Mouse (Mus musculus) liver, embryonic 15.5 days (tissue): ENCODE measurements around the gene Prkn. TPM values are rescaled to one million over a fixed set of nuclear protein-coding genes. Genes with fewer than 3 reads are reported as not detected.

Experiments used
- ATAC-seq: fragments of 200-750 bp; cut with Nextera tagmentation; 2 replicates; pipeline ENCODE4 v1.8.0; 2017; ENCODE audit warnings: moderate number of reproducible peaks, mild to moderate bottlenecking, moderate library complexity; ENCODE audit not compliant: insufficient read depth
- H3K27ac ChIP-seq: fragments of 300-500 bp; sonication (generic); replicated peaks from 2 replicates; pipeline ENCODE4 v1.5.1; 2015; ENCODE audit warnings: mild to moderate bottlenecking, inconsistent platforms
- H3K27me3 ChIP-seq: fragments of 300-500 bp; sonication (generic); 2 replicates; pipeline ENCODE4 v1.6.1; 2015; ENCODE audit warnings: mild to moderate bottlenecking, inconsistent platforms
- H3K36me3 ChIP-seq: fragments of 300-500 bp; sonication (generic); replicated peaks from 2 replicates; pipeline ENCODE4 v1.6.1; 2015; ENCODE audit warnings: moderate library complexity, mild to moderate bottlenecking, inconsistent platforms
- H3K4me1 ChIP-seq: fragments of 300-500 bp; sonication (generic); replicated peaks from 2 replicates; pipeline ENCODE4 v1.6.1; 2015; ENCODE audit warnings: inconsistent platforms
- H3K4me2 ChIP-seq: fragments of 300-500 bp; sonication (generic); 2 replicates; pipeline ENCODE4 v1.6.1; 2015; ENCODE audit warnings: moderate library complexity, mild to moderate bottlenecking, inconsistent platforms
- H3K4me3 ChIP-seq: fragments of 300-500 bp; sonication (generic); replicated peaks from 2 replicates; pipeline ENCODE4 v1.5.1; 2015; ENCODE audit warnings: mild to moderate bottlenecking, inconsistent platforms
- H3K9ac ChIP-seq: fragments of 300-500 bp; sonication (generic); 2 replicates; pipeline ENCODE4 v1.6.1; 2015; ENCODE audit warnings: moderate library complexity, mild to moderate bottlenecking, inconsistent platforms
- H3K9me3 ChIP-seq: fragments of 300-500 bp; sonication (generic); replicated peaks from 2 replicates; pipeline ENCODE4 v1.6.1; 2016; ENCODE audit warnings: inconsistent platforms
- WGBS: fragments of 180-500 bp; shearing (Covaris S2); methylation state at CpG from one replicate; pipeline ENCODE4 v1.1.7; 2015; ENCODE audit warnings: mixed read lengths; ENCODE audit not compliant: insufficient replicate concordance; 5-methylcytosine and 5-hydroxymethylcytosine counted together
- polyA plus RNA-seq: library from polyadenylated mRNA; unstranded; fragments of >200 nt; fragmentation: Nextera tagmentation; extraction: Ambion mirVana; gene quantifications from 2 replicates; pipeline ENCODE4 v1.2.1, GENCODE M21; 2015

Prkn gene
- polyA plus RNA-seq, 1 experiment from 2014 or later, result 0.38 TPM

DNA sequence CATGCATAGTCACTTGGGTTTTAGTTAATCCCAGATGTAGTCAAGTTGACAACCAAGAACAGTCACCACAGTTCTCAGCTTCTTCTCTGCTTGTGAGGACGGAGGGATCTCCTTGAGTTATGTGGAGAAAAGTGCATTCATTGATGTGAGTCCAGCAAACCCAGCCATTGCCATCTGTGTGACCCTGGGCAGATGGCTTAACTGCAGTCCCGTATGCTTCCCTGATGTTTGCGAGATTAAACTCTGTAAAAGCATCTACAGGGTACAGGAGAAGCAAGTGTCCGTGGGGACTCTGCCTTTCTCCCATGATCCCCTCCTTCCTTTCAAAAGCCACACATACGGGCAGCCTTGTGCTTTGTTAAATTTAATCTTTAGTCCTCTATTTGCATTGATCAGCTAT lies 157.1 kb downstream of the Prkn start:
- Histone ChIP-seq H3K4me3 (no peak overlapping the region), H3K9me3 (no peaks in the 10 kb centered on the region), H3K9ac (no peak overlapping the region), H3K27ac (no peak overlapping the region), H3K27me3 (no peaks in the 10 kb centered on the region), H3K36me3 (no peaks in the 10 kb centered on the region), H3K4me2 (no peak overlapping the region), H3K4me1 (no peaks in the 10 kb centered on the region)
- no peak for ATAC-seq
- 53% methylated on average over 5 of the region's 5 CpGs for WGBS

DNA sequence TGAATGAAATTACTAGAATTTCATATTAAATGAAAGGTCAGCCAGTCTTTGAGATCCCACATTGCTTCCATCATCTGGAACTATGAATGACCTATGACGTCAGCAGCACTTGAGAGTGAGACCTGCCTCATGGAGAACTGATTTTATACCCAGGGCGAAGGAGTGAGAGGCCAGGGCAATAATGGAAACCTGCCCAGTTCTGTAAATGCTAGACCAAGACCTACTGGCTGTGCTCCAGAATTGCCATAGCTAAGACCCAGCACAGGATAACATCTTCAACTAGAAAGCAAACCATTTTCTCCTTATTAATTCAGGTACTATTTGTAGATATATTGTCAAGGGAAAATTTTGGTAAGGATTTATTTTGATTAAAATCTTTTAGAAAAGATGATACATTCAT lies 183.2 kb downstream of the Prkn start:
- Histone ChIP-seq H3K9ac (no peak overlapping the region), H3K9me3 (no peaks in the 10 kb centered on the region), H3K27ac (no peak overlapping the region), H3K27me3 (no peaks in the 10 kb centered on the region), H3K4me1 (no peaks in the 10 kb centered on the region), H3K4me3 (no peak overlapping the region), H3K4me2 (no peak overlapping the region), H3K36me3 (no peaks in the 10 kb centered on the region)
- WGBS, result 53% methylated on average over 2 of the region's 2 CpGs
- ATAC-seq, result no peak

DNA sequence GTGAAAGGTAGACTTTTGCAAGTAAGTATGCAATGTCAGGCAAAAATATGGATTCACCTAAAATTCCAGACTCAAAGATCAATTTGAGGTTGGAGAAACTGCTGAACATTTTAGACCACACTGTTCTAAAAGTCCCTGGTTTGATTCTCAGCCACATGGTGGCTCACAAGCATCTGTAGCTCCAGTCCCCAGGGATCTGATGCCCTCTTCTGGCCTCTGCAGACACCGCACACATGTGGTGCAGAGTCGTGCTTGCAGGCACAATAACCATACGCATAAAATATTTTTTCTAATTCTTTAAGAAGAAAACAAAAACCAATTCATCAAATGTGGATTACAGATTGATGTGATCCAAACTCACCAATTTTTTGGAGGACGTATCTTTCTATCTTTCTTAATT lies 189.2 kb downstream of the Prkn start:
- Histone ChIP-seq H3K9me3 (no peaks in the 10 kb centered on the region), H3K4me3 (no peak overlapping the region), H3K9ac (no peak overlapping the region), H3K27ac (no peak overlapping the region), H3K36me3 (no peaks in the 10 kb centered on the region), H3K4me2 (no peak overlapping the region), H3K4me1 (no peaks in the 10 kb centered on the region), H3K27me3 (no peaks in the 10 kb centered on the region)
- WGBS, result 80% methylated on average over 4 of the region's 4 CpGs
- ATAC-seq, result no peak

DNA sequence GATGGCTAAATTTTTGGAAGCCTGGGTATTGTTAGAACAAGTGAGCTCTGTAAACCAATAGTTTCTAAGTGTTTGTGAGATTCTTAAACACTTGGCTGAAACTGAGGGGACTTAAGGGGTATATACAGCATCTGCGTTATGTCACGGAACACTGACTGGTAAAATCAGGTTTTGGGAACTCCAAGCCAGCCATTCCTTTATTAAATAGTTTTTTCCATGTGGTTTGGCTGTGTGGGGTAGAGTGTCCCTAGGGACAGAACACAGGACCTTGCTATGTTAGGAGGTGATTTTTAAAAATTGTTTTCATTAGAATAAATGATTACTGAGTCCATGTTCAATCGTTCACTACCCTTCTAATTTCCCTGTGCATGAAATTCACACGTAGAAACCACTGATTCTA lies 190.8 kb downstream of the Prkn start:
- no peak overlapping the region for H3K9ac ChIP-seq
- H3K4me2 ChIP-seq, result no peak overlapping the region
- no peak for ATAC-seq
- H3K27ac ChIP-seq, result no peak overlapping the region
- H3K4me1 ChIP-seq, result no peaks in the 10 kb centered on the region
- H3K4me3 ChIP-seq, result no peak overlapping the region
- H3K27me3 ChIP-seq, result no peaks in the 10 kb centered on the region
- H3K36me3 ChIP-seq, result no peaks in the 10 kb centered on the region
- 71% methylated on average over 4 of the region's 4 CpGs for WGBS
- no peaks in the 10 kb centered on the region for H3K9me3 ChIP-seq

DNA sequence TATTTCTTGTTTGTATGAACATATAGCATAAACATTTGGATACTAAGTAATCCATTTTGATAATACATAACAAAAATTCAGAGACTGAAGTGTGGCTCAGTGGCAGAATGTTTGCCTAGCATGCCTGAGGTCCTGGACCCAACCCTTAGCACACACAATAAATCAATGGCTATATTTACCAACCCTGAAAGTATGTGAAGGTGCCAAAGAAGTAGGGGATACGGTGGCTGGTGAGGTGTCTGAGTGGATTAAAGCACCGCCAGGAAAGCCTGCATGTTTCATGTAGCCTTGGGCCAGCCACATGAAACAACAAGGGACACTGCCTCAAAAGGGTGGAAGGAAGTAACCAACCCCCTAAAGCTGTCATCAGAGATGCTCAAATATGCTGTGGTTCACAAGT lies 192.2 kb downstream of the Prkn start:
- 62% methylated on average over 2 of the region's 2 CpGs for whole genome bisulfite sequencing
- H3K4me3 ChIP-seq, result no peak overlapping the region
- no peak for ATAC-seq
- no peaks in the 10 kb centered on the region for H3K9me3 ChIP-seq
- no peak overlapping the region for H3K9ac ChIP-seq
- no peak overlapping the region for H3K4me2 ChIP-seq
- no peak overlapping the region for H3K27ac ChIP-seq
- H3K36me3 ChIP-seq, result no peaks in the 10 kb centered on the region
- H3K27me3 ChIP-seq, result no peaks in the 10 kb centered on the region
- no peaks in the 10 kb centered on the region for H3K4me1 ChIP-seq

DNA sequence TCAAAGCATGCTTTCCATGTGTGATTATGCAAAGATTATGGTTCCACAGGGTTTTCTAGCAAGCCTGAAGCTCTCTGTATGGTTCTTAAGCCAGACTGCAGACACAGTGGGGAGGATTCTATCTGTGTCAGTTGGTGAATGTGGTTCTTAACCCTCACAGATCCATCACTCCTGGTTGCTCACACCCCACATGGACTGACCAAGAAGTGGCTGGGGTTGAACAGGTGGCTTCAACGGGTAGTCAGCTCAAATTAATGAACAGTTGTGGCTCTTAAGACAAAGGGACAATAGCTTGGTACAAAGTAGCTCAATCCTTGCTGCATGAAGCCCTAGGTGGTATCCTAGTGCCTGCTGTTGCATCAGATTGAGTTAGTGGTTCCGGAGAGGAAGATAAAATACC lies 193.4 kb downstream of the Prkn start:
- ATAC-seq, result no peak
- WGBS, result 41% methylated on average over 2 of the region's 2 CpGs
- Histone ChIP-seq H3K4me1 (no peaks in the 10 kb centered on the region), H3K4me3 (no peak overlapping the region), H3K36me3 (no peaks in the 10 kb centered on the region), H3K4me2 (no peak overlapping the region), H3K9me3 (no peaks in the 10 kb centered on the region), H3K27ac (no peak overlapping the region), H3K9ac (no peak overlapping the region), H3K27me3 (no peaks in the 10 kb centered on the region)

DNA sequence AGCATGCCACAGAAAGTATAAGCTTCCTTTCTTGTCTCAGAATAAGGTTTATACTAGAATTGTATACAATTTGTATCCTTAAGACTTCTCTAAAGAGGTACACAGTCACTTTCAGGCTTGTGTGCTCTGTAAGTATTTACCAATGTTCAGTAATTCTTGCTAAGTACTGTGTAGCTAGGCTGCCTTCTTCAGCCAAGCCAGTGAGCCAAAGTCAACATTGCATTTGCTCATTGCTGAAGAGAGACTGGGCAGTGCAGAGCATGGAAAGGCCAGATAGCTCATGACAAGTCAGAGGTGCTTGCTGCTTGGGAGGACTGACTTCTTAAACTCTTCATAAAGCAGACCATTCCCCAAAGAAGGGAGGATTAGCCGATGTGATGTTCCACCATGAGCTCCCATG lies 198.1 kb downstream of the Prkn start:
- Histone ChIP-seq H3K36me3 (no peaks in the 10 kb centered on the region), H3K4me2 (no peak overlapping the region), H3K27ac (no peak overlapping the region), H3K9ac (no peak overlapping the region), H3K27me3 (no peaks in the 10 kb centered on the region), H3K4me1 (no peaks in the 10 kb centered on the region), H3K4me3 (no peak overlapping the region), H3K9me3 (no peaks in the 10 kb centered on the region)
- WGBS, result 68% methylated on average over 1 of the region's 1 CpGs
- ATAC-seq, result no peak

DNA sequence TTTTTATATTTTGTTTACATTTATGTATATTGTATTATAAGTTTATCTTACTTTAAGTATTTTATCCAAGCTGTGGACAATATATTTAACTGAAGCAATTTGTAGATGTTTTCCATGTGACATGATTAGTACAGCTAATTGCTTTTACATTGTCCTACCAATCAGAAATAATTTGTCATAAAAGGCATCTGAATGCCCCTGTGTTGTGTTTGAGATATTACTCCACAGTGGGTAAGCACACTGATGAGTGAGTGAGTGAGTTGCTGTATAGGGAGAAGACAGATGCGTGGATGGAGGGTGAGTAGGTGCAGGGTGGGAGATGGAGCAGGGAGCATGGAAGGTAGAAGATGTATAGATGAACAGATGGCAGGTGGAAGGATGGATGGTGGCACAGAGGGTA lies 218.8 kb downstream of the Prkn start:
- Histone ChIP-seq H3K9ac (no peak overlapping the region), H3K4me3 (no peak overlapping the region), H3K27me3 (no peaks in the 10 kb centered on the region), H3K4me2 (no peak overlapping the region), H3K36me3 (no peaks in the 10 kb centered on the region), H3K27ac (no peak overlapping the region), H3K4me1 (no peaks in the 10 kb centered on the region), H3K9me3 (no peaks in the 10 kb centered on the region)
- ATAC-seq, result no peak
- WGBS, result 50% methylated on average over 1 of the region's 1 CpGs

DNA sequence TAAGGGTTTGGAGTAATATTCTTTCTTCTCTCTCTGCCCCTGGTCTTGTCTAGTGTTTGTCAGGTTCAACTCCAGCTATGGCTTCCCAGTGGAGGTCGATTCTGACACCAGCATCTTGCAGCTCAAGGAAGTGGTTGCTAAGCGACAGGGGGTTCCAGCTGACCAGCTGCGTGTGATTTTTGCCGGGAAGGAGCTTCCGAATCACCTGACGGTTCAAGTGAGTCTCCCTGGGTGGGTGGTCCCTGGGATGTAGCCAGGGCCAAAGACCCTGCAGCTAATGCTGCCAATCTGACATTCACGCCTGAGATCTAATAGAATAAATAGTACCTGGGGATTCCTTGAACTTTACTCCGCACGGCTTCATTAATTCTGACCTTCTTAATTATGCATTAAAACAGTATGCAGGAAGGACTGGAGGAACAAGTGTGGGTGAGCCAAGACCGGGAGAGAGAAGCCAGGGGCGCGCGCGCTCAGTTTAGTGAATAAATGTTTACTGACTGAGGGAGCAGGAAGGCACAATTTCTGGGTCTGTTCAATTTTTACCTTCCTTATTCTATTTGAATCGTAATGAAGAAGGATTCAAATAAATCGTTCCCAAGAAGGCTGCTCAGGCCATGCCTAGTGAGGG lies 227.0 kb downstream of the Prkn start:
- no peaks in the 10 kb centered on the region for H3K4me1 ChIP-seq
- ATAC-seq, result no peak
- no peaks in the 10 kb centered on the region for H3K36me3 ChIP-seq
- H3K27ac ChIP-seq, result no peak overlapping the region
- H3K9ac ChIP-seq, result no peak overlapping the region
- no peaks in the 10 kb centered on the region for H3K9me3 ChIP-seq
- 0 out of 2 replicates have a peak, but pooled peaks cover 3% of the 10 kb centered on the region for H3K27me3 ChIP-seq
- WGBS, result 19% methylated on average over 16 of the region's 16 CpGs
- no peak overlapping the region for H3K4me3 ChIP-seq
- H3K4me2 ChIP-seq, result no peak overlapping the region

DNA sequence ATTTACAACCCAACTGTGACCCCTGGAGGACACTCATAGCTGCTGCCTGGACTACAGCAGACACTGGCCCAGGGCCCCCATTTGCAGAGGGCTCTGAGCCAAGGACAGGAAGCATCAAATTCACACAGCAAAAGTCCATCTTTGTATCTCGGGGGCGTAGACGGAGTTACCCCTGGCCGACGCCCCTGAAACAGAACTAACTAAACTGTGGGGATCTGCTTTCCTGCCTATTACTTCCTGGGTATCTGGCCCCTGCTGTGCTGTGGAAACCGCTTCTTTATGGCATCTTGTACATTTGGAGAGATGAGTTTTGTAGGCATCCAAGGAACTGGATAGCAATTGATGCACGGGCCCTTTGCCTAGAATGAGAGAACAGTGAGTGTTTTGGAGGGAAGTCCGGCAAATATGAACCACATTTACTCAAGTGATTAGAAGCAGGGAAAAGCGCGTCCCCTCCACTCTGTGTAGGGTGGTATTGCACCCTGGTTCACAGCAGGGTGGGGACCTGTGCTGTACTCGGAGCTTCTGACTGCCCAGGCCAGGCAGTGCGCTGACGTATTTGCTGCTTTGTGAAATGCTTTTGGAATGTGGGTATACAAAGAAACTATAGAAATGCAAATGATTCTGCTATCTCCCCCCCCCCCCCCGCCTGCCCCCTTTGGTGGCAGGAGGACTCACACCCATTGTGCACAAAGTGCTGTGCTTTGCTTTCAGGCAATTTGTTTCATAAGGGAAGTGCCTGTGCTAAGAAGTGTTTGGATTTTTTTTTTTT lies 227.7 kb downstream of the Prkn start:
- Histone ChIP-seq H3K9ac (no peak overlapping the region), H3K36me3 (no peaks in the 10 kb centered on the region), H3K4me3 (no peak overlapping the region), H3K4me1 (no peaks in the 10 kb centered on the region), H3K27ac (no peak overlapping the region), H3K27me3 (0 out of 2 replicates have a peak, but pooled peaks cover 3% of the 10 kb centered on the region), H3K9me3 (no peaks in the 10 kb centered on the region), H3K4me2 (no peak overlapping the region)
- no peak for ATAC-seq
- WGBS, result 16% methylated on average over 14 of the region's 14 CpGs

DNA sequence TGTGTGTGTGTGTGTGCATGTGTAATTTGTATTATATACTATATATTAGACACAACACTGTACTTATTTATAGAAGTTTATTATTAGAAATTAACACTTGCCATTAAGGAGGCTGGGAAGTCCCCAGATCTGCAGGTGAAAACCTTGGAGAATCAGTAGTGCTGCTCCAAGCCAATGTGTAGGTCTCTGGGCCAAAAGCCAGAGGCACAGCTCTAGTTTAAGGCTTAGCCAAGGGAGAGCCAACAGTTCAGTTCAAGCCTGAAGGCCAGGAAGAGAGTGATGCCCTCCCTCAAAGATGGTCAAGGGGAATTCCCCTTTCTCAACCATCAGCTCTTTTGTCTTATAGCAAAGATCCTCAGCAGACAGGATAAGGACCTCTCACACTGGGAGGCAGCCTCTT lies 230.8 kb downstream of the Prkn start:
- Histone ChIP-seq H3K27ac (no peak overlapping the region), H3K9ac (no peak overlapping the region), H3K36me3 (no peaks in the 10 kb centered on the region), H3K27me3 (0 out of 2 replicates have a peak, but pooled peaks cover 3% of the 10 kb centered on the region), H3K9me3 (no peaks in the 10 kb centered on the region), H3K4me3 (no peak overlapping the region), H3K4me1 (no peaks in the 10 kb centered on the region), H3K4me2 (no peak overlapping the region)
- ATAC-seq, result no peak
